Mouse (Mus musculus): ENCODE results near the gene Thyn1.

Gene Thyn1

GRCm38 (mm10) chr9:27030763-27031100, 31.2 kb downstream of the Thyn1 start:
- DNase-seq = no peak

- DNase-seq = no peak
These were observed 44.4 kb downstream of the Thyn1 start for GRCm38 (mm10) chr9:27043892-27044291.

GRCm38 (mm10) chr9:27049492-27049891, 50.0 kb downstream of the Thyn1 start:
- DNase-seq = no peak

Data from kidney, postnatal 4 days (tissue).